Mouse (Mus musculus) liver, postnatal 0 days (tissue): ENCODE measurements around the gene Abcg5. TPM values are rescaled to one million over a fixed set of nuclear protein-coding genes. Genes with fewer than 3 reads are reported as not detected.
A peak's percentile ranks its signal among the peaks of the same experiment; 100 is the strongest.

Experiments used
- ATAC-seq: fragments of 200-750 bp; cut with Nextera tagmentation; 2 replicates; pipeline ENCODE4 v1.8.0; 2017; ENCODE audit warnings: mild to moderate bottlenecking, moderate library complexity
- DNase-seq: peaks from one replicate; pipeline ENCODE4 v3.0.0-alpha.2; 2016
- H3K27ac ChIP-seq: fragments of 300-500 bp; sonication (generic); 2 replicates; pipeline ENCODE4 v1.5.1; 2014; ENCODE audit warnings: antibody characterized with exemption, moderate library complexity, mild to moderate bottlenecking, low read depth
- H3K27me3 ChIP-seq: fragments of 300-500 bp; sonication (generic); 2 replicates; pipeline ENCODE4 v1.6.1; 2014; ENCODE audit warnings: low read length, control low read depth, mixed read lengths; ENCODE audit not compliant: insufficient read depth
- H3K36me3 ChIP-seq: fragments of 300-500 bp; sonication (generic); replicated peaks from 2 replicates; pipeline ENCODE4 v1.6.1; 2014; ENCODE audit warnings: mild to moderate bottlenecking, control low read depth, low read length, moderate library complexity, mixed read lengths; ENCODE audit not compliant: insufficient read depth
- H3K4me1 ChIP-seq: fragments of 300-500 bp; sonication (generic); 2 replicates; pipeline ENCODE4 v1.6.1; 2014; ENCODE audit warnings: antibody characterized with exemption, mild to moderate bottlenecking, control low read depth; ENCODE audit not compliant: insufficient read depth
- H3K4me2 ChIP-seq: fragments of 300-500 bp; sonication (generic); 2 replicates; pipeline ENCODE4 v1.6.1; 2014; ENCODE audit warnings: low read depth, mild to moderate bottlenecking, low read length, moderate library complexity, mixed read lengths
- H3K4me3 ChIP-seq: fragments of 300-500 bp; sonication (generic); 2 replicates; pipeline ENCODE4 v1.5.1; 2014; ENCODE audit warnings: low read depth, low read length
- H3K9ac ChIP-seq: fragments of 300-500 bp; sonication (generic); replicated peaks from 2 replicates; pipeline ENCODE4 v1.6.1; 2014; ENCODE audit warnings: mild to moderate bottlenecking, moderate library complexity
- H3K9me3 ChIP-seq: fragments of 300-500 bp; sonication (generic); 2 replicates; pipeline ENCODE4 v1.6.1; 2016; ENCODE audit warnings: mild to moderate bottlenecking, control low read depth, low read length, mixed read lengths
- CTCF ChIP-seq: sonication (generic); IDR thresholded peaks from 2 replicates; pipeline ENCODE4 v1.5.1; 2016; ENCODE audit warnings: antibody characterized with exemption, low read depth
- EP300 ChIP-seq: IDR thresholded peaks from 2 replicates; pipeline ENCODE4 v1.6.1; 2016; ENCODE audit warnings: antibody characterized with exemption, low read depth, mild to moderate bottlenecking
- WGBS: fragments of 180-500 bp; shearing (Covaris S2); extraction: QIAGEN DNeasy Blood & Tissue Kit; methylation state at CpG from one replicate; pipeline ENCODE4 v1.1.7; 2014; ENCODE audit not compliant: insufficient replicate concordance; 5-methylcytosine and 5-hydroxymethylcytosine counted together
- polyA plus RNA-seq: library from polyadenylated mRNA; unstranded; fragments of >200 nt; fragmentation: Nextera tagmentation; extraction: Ambion mirVana; gene quantifications from 2 replicates; pipeline ENCODE4 v1.2.1, GENCODE M21; 2015

The Abcg5 gene
- polyA plus RNA-seq, 1 experiment from 2014 or later = 9.3 TPM

DNA sequence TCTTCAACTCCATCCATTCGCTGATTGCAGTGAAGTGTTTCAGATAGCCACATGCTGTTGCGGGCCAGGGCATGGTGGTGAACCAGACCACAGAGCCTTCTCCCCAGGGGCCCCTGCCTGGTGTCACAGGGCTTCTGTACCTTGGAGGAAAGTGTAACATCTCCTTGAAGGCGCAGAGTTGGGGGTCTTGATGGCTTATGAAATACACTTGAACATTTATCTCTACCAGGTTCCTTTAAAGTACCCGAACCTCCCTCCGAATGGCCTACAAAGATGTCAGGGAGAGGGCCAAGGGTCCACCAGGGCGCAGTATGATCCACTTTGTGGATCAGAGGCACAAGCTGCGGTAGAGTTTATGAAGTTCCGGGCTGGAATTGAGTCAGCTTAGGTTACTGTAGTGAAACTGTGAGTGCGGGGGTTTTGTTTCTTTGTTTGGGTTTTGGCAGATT, 55.9 kb downstream of the Abcg5 start:
- TF ChIP-seq CTCF = no peak
- no peak for TF ChIP-seq EP300
- Histone ChIP-seq H3K4me3 (peak overlapping the region; percentile 54), H3K9ac (no peak overlapping the region)

DNA sequence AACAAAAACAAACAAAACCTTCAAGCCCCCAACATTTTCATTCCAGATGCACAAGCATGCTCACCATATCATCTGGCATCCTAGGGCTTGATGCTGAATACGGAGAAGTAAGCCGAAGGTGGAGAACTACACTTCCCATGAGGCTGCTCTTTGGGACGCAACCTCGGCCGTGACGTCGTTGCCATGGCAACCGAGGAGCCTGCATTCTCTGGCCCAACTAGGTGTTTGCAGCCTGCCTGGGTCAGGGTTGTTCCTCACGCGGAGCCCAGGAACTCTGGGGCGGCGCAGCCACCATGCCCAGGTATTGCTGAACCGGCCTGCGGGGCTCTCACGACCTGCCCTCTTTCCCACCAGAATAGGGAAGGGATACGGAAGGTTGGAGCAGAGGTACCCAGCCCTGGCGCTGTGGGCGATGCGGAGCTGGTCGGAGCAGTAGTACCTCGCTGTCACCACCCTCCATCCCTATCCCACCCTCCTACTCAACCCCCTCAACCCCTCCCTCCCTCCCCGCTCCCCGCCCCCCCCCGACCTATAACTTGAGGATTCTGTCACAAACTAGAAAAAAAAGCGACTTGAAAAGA, 56.4 kb downstream of the Abcg5 start, which contains the start of gene Dync2li1:
Gene Dync2li1 (plus strand): TSS at position 221 of the 581 bp plus-strand sequence.
- DNase-seq (peak; percentile 87), ATAC-seq (peak; percentile 93)
- Histone ChIP-seq H3K4me1 (0 out of 2 replicates have a peak, but pooled peaks cover 4% of the 10 kb centered on the region), H3K9ac (peak within 1 kb of the TSS; percentile 48), H3K4me3 (peak within 1 kb of the TSS; percentile 54), H3K27ac (no peak within 1 kb of the TSS), H3K36me3 (no peaks in the 10 kb centered on the region), H3K9me3 (no peaks in the 10 kb centered on the region; the same call in 1 of the 2 replicates), H3K4me2 (peak within 1 kb of the TSS; percentile 79), H3K27me3 (no peaks in the 10 kb centered on the region)
- WGBS = 1% methylated on average over 23 of the region's 25 CpGs
- TF ChIP-seq CTCF (no peak), EP300 (no peak)

More for the DNA sequence above, 55.9 kb downstream of the Abcg5 start:
- Histone ChIP-seq H3K36me3 (no peaks in the 10 kb centered on the region), H3K27me3 (no peaks in the 10 kb centered on the region), H3K9me3 (no peaks in the 10 kb centered on the region; the same call in 1 of the 2 replicates), H3K4me1 (0 out of 2 replicates have a peak, but pooled peaks cover 4% of the 10 kb centered on the region), H3K4me2 (peak overlapping the region; percentile 79), H3K27ac (no peak overlapping the region)
- DNase-seq (no peak), ATAC-seq (peak; percentile 32; the same call in 1 of the 2 replicates)
- WGBS = 42% methylated on average over 9 of the region's 9 CpGs

DNA sequence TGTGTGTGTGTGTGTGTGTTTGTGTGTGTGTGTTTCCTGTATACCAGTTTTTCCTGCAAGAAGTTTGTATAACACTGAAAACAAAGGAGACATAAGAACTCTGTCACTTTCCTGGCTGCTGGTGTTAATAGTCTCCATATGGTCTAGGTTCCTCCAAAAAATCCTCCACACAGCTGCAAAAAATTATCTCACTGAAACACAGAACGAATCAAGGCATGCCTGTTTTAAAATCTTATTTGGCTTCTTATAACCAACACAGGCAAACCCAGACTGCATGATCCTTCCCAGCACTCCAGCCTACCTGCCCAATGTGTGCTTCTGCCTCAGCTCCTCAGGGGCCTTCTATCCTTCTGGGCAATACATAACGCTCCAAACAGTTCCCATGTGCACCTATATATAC, 59.9 kb downstream of the Abcg5 start:
- WGBS = 67% methylated on average over 2 of the region's 2 CpGs
- ATAC-seq (no peak), DNase-seq (no peak)
- Histone ChIP-seq H3K9ac (no peak overlapping the region), H3K27me3 (no peaks in the 10 kb centered on the region), H3K4me3 (no peak overlapping the region), H3K4me2 (no peak overlapping the region), H3K36me3 (no peaks in the 10 kb centered on the region), H3K27ac (no peak overlapping the region), H3K4me1 (0 out of 2 replicates have a peak, but pooled peaks cover 6% of the 10 kb centered on the region), H3K9me3 (no peaks in the 10 kb centered on the region; the same call in 1 of the 2 replicates)
- TF ChIP-seq CTCF (no peak), EP300 (no peak)

DNA sequence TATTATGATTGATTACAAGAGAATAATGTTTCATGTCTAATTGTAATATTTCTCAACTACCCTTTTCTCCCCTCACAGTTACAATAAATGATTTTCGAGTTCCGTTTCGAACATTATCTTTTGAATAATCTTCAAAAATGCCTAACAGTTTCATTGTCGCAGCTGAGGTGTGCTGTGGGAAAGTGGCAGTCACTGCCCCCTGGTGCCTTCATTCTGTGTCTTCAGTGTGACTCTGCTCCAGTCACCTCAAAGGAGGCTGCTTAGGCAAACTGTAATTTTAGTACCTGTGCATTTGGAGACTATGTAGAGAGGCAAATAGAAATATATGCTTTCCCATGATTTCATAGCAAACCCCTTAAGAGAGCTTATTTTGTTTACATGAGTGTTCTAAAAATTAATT, 60.8 kb downstream of the Abcg5 start:
- H3K27me3 ChIP-seq = no peaks in the 10 kb centered on the region
- H3K9me3 ChIP-seq = no peaks in the 10 kb centered on the region; the same call in 1 of the 2 replicates
- H3K4me1 ChIP-seq = 0 out of 2 replicates have a peak, but pooled peaks cover 6% of the 10 kb centered on the region
- H3K36me3 ChIP-seq = no peaks in the 10 kb centered on the region
- H3K9ac ChIP-seq = no peak overlapping the region
- no peak overlapping the region for H3K4me2 ChIP-seq
- DNase-seq (no peak), ATAC-seq (no peak)
- WGBS = 70% methylated on average over 4 of the region's 4 CpGs
- TF ChIP-seq CTCF (peak; percentile 31), EP300 (no peak)
- no peak overlapping the region for H3K4me3 ChIP-seq
- H3K27ac ChIP-seq = no peak overlapping the region

DNA sequence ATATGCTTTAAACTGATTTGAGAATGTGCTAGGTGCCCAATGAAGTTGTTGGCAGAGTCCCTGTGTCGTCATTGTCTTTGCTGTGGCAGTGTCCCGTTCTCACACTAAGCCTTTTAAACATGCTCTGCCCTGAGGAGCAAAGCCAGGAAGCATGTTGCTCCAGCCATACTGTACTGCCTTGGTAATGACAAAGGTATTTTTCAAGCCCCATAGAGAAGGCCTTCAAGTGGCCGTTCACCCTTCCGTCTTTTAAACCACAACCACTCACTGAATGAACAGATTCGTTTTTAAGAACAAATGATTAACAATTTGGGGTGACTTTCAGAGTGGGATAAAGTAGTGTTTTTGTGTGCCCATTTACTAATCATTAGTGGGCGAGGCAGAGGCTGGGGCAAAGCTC, 61.6 kb downstream of the Abcg5 start:
- TF ChIP-seq EP300 (no peak), CTCF (no peak)
- no peak for DNase-seq
- ATAC-seq = no peak

DNA sequence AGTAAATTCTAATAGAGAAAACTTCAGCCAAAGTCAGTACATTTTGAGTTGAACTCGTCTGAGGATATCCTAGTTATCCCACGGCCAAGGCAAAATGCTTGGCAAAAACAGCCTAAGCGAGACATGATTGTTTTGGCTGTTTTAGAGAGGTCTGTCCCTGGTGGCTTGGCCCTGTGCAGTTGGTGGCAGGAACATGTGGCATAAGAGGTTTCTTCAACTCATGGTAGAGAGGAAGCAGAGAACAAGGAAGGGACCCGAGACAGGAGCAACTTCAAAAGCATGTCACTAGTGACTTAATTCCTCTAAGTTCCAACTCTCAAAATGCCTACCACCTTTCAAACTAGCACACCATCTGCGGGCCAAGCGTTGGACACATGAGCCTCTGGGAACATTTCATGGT, 62.2 kb downstream of the Abcg5 start:
- 63% methylated on average over 6 of the region's 6 CpGs for WGBS
- Histone ChIP-seq H3K9ac (no peak overlapping the region), H3K4me2 (no peak overlapping the region), H3K27me3 (no peaks in the 10 kb centered on the region), H3K4me3 (no peak overlapping the region), H3K4me1 (0 out of 2 replicates have a peak, but pooled peaks cover 2% of the 10 kb centered on the region), H3K36me3 (no peaks in the 10 kb centered on the region), H3K27ac (peak overlapping the region; percentile 69; the same call in 1 of the 2 replicates), H3K9me3 (no peaks in the 10 kb centered on the region; the same call in 1 of the 2 replicates)
- TF ChIP-seq EP300 = no peak
- TF ChIP-seq CTCF = no peak
- no peak for ATAC-seq
- DNase-seq = no peak

More for the DNA sequence above, 61.6 kb downstream of the Abcg5 start:
- H3K4me3 ChIP-seq = no peak overlapping the region
- no peaks in the 10 kb centered on the region; the same call in 1 of the 2 replicates for H3K9me3 ChIP-seq
- no peaks in the 10 kb centered on the region for H3K27me3 ChIP-seq
- H3K4me1 ChIP-seq = 0 out of 2 replicates have a peak, but pooled peaks cover 2% of the 10 kb centered on the region
- H3K9ac ChIP-seq = no peak overlapping the region
- H3K27ac ChIP-seq = no peak overlapping the region
- H3K36me3 ChIP-seq = no peaks in the 10 kb centered on the region
- H3K4me2 ChIP-seq = no peak overlapping the region
- WGBS = 71% methylated on average over 6 of the region's 6 CpGs
